Mouse (Mus musculus) brain, embryonic 14.5 days (tissue): ENCODE measurements around the gene Glod4.

ENCODE experiments used
- CTCF ChIP-seq: fragments of 200-500 bp; IDR thresholded peaks from 2 replicates; pipeline ENCODE4 v1.5.1; 2012; ENCODE audit warnings: inconsistent platforms, mild to moderate bottlenecking, moderate library complexity, borderline replicate concordance; ENCODE audit not compliant: insufficient read depth, insufficient read length; ENCODE audit errors: extremely low read depth
- POLR2A ChIP-seq: fragments of 200-500 bp; IDR thresholded peaks from 2 replicates; pipeline ENCODE4 v1.6.1; 2012; ENCODE audit warnings: mild to moderate bottlenecking, inconsistent platforms, borderline replicate concordance; ENCODE audit not compliant: poor library complexity, insufficient read depth, insufficient read length, severe bottlenecking; ENCODE audit errors: extremely low read depth

DNA sequence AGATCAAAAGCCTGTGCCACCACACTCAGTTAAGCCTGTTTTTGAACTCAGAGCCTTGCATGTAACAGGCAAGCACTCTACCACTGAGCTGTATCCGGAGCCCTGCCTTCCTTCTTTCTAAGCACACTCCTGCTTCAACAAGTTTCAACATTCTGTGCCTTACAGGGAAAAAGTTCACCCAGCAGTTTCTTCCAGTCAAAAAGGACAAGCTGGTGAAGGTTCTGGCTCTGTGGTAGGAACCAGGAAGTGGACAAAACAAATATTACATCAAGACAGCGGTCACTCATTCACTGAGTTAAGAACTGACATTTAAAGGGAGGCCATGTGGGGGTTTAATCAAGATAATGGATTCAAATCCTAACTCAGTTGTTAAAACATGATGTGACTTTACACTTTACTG lies 28.5 kb downstream of the Glod4 start:
- no peak for TF ChIP-seq POLR2A
- no peak for TF ChIP-seq CTCF
